Mouse (Mus musculus) lung, postnatal 0 days (tissue): ENCODE results near the gene Ksr1.

Source experiments
- CTCF ChIP-seq: IDR thresholded peaks from 2 replicates; pipeline ENCODE4 v1.5.1; 2016; ENCODE audit warnings: antibody characterized with exemption, mild to moderate bottlenecking
- EP300 ChIP-seq: IDR thresholded peaks from 2 replicates; pipeline ENCODE4 v1.6.1; 2016; ENCODE audit warnings: antibody characterized with exemption, mild to moderate bottlenecking, control low read depth

GRCm38 (mm10) chr11:79023342-79023741 is 122.9 kb downstream of the Ksr1 start:
- TF ChIP-seq CTCF (no peak), EP300 (peak; percentile 40; the same call in 1 of the 2 replicates)
